9 mouse cellular contexts compared by ENCODE assay signal in genomic region chr3:114904633-114905423, GRCm38 (mm10). TPM values are rescaled to one million over a fixed set of nuclear protein-coding genes. Genes with fewer than 3 reads are reported as not detected.
DNase-seq lines count a peak whose midpoint lies in the region; ATAC-seq and TF ChIP-seq lines count a peak whose summit lies in the region.
"Had no signal": no experiment of that assay in that cellular context is flagged by ENCODE, and none has a peak within 500 bp of the region (broad histone marks: within the 10 kb centered on the region; RNA-seq: fewer than 3 reads in every experiment).

No protein-coding gene starts in this region.

- 22% methylated on average over 16 of the region's 16 CpGs for WGBS in heart, embryonic 11.5 days (ENCODE audit: insufficient replicate concordance)

- H3K27ac ChIP-seq in heart, embryonic 11.5 days (ENCODE audit: low read depth, low read length): no peak overlapping the region
- H3K27ac ChIP-seq in ES-E14 (ENCODE audit: insufficient read depth, low read depth, low read length, poor library complexity, severe bottlenecking): no peak overlapping the region
- H3K27ac ChIP-seq: macrophage had no signal

- no peak overlapping the region for H3K9ac ChIP-seq in heart, embryonic 11.5 days (ENCODE audit: low read depth, low read length)
- H3K9ac ChIP-seq in ES-E14 (ENCODE audit: insufficient read depth, low read depth, low read length, poor library complexity, severe bottlenecking): no peak overlapping the region

- no peak for ATAC-seq in heart, embryonic 11.5 days (replicated peaks; ENCODE audit: insufficient number of reproducible peaks, low FRiP score, low TSS enrichment)

- no peaks in the 10 kb centered on the region for H3K9me3 ChIP-seq in heart, embryonic 11.5 days (replicated peaks; ENCODE audit: control insufficient read depth, low read length)
- no peaks in the 10 kb centered on the region for H3K9me3 ChIP-seq in ES-E14 (ENCODE audit: control insufficient read depth, insufficient read depth, low read depth, low read length)

- DNase-seq in heart, postnatal 10 days: no peak
- DNase-seq in ES-E14 (ENCODE audit: low read depth, low spot score): peak; percentile 3
- peak; percentile 23 for DNase-seq in embryo, embryonic 9.5 days (ENCODE audit: extremely low spot score)
- peak; percentile 8 to 11 for DNase-seq in layer of hippocampus, postnatal 14 days (ENCODE audit: low spot score in 2 of 2)
- DNase-seq in retina, postnatal 1 day: peak; percentile 35
- no peak for DNase-seq in testis, postnatal 14 days (ENCODE audit: low spot score)
- DNase-seq in adrenal gland, adult 2 months: no peak

- in situ Hi-C loops in ES-E14 (cut with MboI; ENCODE audit: low sequenced_read_pairs in 2 of 2, unreplicated experiment in 2 of 2): no loop called here

- H3K27me3 ChIP-seq in heart, embryonic 11.5 days (ENCODE audit: control insufficient read depth, insufficient read depth, low read length): no peaks in the 10 kb centered on the region

- H3K4me1 ChIP-seq in heart, embryonic 11.5 days (ENCODE audit: control insufficient read depth, insufficient read depth, low read length): peaks cover 6% of the 10 kb centered on the region; the same call in 1 of the 2 replicates
- H3K4me1 ChIP-seq in ES-E14 (ENCODE audit: control insufficient read depth in 2 of 2, insufficient read depth in 2 of 2, low read length in 2 of 2, poor library complexity in 1 of 2): no peaks in the 10 kb centered on the region; a peak in 1 of 4 replicates

- intact Hi-C loops in heart, postnatal 10 days (cut with DNase I): no loop called here

- no peaks in the 10 kb centered on the region for H3K36me3 ChIP-seq in heart, embryonic 11.5 days (ENCODE audit: control insufficient read depth, insufficient read depth, low read length)
- no peaks in the 10 kb centered on the region for H3K36me3 ChIP-seq in ES-E14 (ENCODE audit: control insufficient read depth, insufficient read depth, low read length, poor library complexity, severe bottlenecking)

- peak overlapping the region; percentile 10; the same call in 1 of the 2 replicates for H3K4me3 ChIP-seq in heart, embryonic 11.5 days (ENCODE audit: low read depth, low read length)
- no peak overlapping the region for H3K4me3 ChIP-seq in ES-E14 (ENCODE audit: insufficient read depth in 1 of 2, low read depth in 1 of 2, low read length in 2 of 2, poor library complexity in 1 of 2, severe bottlenecking in 1 of 2)

- peak overlapping the region; percentile 57 for H3K4me2 ChIP-seq in heart, embryonic 11.5 days

TF ChIP-seq in ES-E14, 5 proteins besides CTCF, POLR2A, EP300 and RAD21:
- no peak for TF ChIP-seq MAFK (IDR thresholded peaks at IDR 0.05; ENCODE audit: insufficient read depth, low read depth, low read length)
- no peak for TF ChIP-seq CHD2 (IDR thresholded peaks at IDR 0.05; ENCODE audit: low read depth, low read length)
- no peak for TF ChIP-seq ZC3H11A (IDR thresholded peaks at IDR 0.05; ENCODE audit: borderline replicate concordance, low read depth, low read length)
- no peak for TF ChIP-seq ZNF384 (IDR thresholded peaks at IDR 0.05; ENCODE audit: low read depth, low read length)
- TF ChIP-seq HCFC1 (IDR thresholded peaks at IDR 0.05; ENCODE audit: borderline replicate concordance, insufficient read depth, low read length): no peak
TF ChIP-seq in ES-E14: peak in this region for 0.

RNA-seq across cellular contexts. Expression of gene Olfm3, which starts 0.9 kb away (rescaled TPM):
- 0.07 TPM in 1 of 2 replicates, not detected in the other for polyA plus RNA-seq in heart, embryonic 11.5 days (2014; fragmentation: Nextera tagmentation; extraction: Ambion mirVana)
- not detected for total RNA-seq in heart, postnatal 10 days (2021)
- not detected in 2 replicates for total RNA-seq in ES-E14 (2012; rRNA removed)
- total RNA-seq in layer of hippocampus, postnatal 14 days (2021): 10 to 100 TPM; 18.8 to 29.6 TPM
- 1 to 10 TPM; 2.9 to 4.6 TPM for total RNA-seq in adrenal gland, adult 2 months (2021)
- polyA plus RNA-seq in adrenal gland, adult 2 months (2012; rRNA removed): 0.16 and 0.21 TPM in 2 replicates
- polyA plus RNA-seq: macrophage had no signal

Comparison
In these comparisons a context has a peak if more than half of its experiments do, and no peak if none do; other contexts are left out.
1. DNase-seq: peak in ES-E14 (single experiment), embryo, embryonic 9.5 days (single experiment), layer of hippocampus, postnatal 14 days (2 of 2) and retina, postnatal 1 day (single experiment); none in heart, postnatal 10 days (0 of 2), testis, postnatal 14 days (single experiment) and adrenal gland, adult 2 months (single experiment).